Mouse (Mus musculus) CH12.LX (cell line): Measurements from ENCODE around the gene Dnase2a.

ENCODE experiments used
- CTCF ChIP-seq, 2 experiments: IDR thresholded peaks in 1 of 2; conservative IDR thresholded peaks in 1 of 2; 2 replicates each; pipeline ENCODE4 v1.5.1; 2011 to 2012; ENCODE audit warnings: low read depth in 2 of 2, low read length in 2 of 2, improper control_type of control experiment in 1 of 2, inconsistent platforms in 1 of 2, mild to moderate bottlenecking in 1 of 2, moderate library complexity in 1 of 2
- E2F4 ChIP-seq: IDR thresholded peaks from 2 replicates; pipeline ENCODE4 v1.6.1; 2011; ENCODE audit warnings: low read depth, low read length, improper control_type of control experiment; ENCODE audit not compliant: insufficient replicate concordance
- ELF1 ChIP-seq: IDR thresholded peaks from 2 replicates; pipeline ENCODE4 v1.6.1; 2014; ENCODE audit warnings: low read depth, mild to moderate bottlenecking, inconsistent platforms, low read length, improper control_type of control experiment
- ETS1 ChIP-seq: conservative IDR thresholded peaks from 2 replicates; pipeline ENCODE4 v1.6.1; 2012; ENCODE audit warnings: low read depth, mild to moderate bottlenecking, inconsistent platforms, low read length, improper control_type of control experiment, moderate library complexity
- GABPA ChIP-seq: IDR thresholded peaks from 2 replicates; pipeline ENCODE4 v1.6.1; 2012; ENCODE audit warnings: low read depth, low read length, improper control_type of control experiment, inconsistent platforms; ENCODE audit not compliant: insufficient replicate concordance
- NRF1 ChIP-seq: IDR thresholded peaks from 2 replicates; pipeline ENCODE4 v1.6.1; 2014; ENCODE audit warnings: low read depth, mild to moderate bottlenecking, inconsistent platforms, low read length, improper control_type of control experiment, moderate library complexity
- POLR2AphosphoS2 ChIP-seq: IDR thresholded peaks from 2 replicates; pipeline ENCODE4 v1.6.1; 2011; ENCODE audit warnings: low read depth, low read length, improper control_type of control experiment

DNA sequence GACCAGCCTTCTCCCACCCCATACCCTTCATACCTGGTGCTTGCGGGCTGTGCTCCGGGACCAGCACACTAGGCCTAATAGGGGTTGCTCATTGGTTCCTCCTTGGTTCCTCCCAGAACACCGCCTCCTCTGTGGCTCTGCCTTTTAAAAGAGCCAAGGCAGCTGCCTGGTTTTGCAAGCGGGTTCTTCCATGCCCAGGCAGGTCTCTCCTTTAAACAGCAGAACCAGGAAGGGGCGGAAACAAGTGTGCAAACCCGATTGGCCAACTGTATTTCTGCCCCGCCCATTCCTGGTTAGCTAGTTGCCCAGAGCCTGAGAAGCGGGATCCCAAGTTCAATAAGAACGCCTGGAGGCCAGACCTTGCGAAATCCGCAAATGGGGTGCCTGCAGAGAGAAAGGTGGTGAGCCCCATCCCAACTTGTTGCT, 14.6 kb upstream of the Dnase2a start, which contains the start of gene Gcdh:
- TF ChIP-seq ETS1 (no peak), POLR2AphosphoS2 (no peak), NRF1 (no peak), ELF1 (peak; percentile 96), GABPA (no peak), E2F4 (no peak), CTCF (conservative IDR thresholded peaks at IDR 0.05 in 1 of 2, IDR thresholded peaks at IDR 0.05 in 1 of 2; ENCODE audit: low read depth in 2 of 2, low read length in 2 of 2) (no peak)
